Mouse (Mus musculus): ENCODE measurements at regions not wholly inside any gene's neighbourhood (a gene's known extent, or its start where the extent isn't known, plus 50 kb on each side); places are given as distances from the start of the nearest gene placed in this dataset.

DNA sequence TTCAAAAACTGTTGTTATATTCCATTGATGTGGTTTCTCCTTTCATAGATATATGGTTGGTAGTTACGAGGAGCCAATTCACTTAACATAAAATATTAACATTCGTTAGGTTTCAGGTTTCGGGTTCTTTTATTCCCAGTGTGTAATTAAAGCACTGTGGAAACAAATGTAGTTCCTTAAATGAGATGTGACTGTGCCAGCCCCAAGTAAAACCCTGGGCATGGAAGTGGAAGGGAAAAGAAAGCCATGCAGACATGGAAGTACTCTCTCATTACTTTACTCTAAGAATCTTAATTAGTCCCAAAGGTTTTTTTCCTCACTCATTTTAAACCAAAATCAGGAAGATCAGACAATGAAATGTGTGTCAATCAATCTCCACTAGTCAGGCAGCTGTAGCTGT lies 784.9 kb upstream of the Apob start:
- DNase-seq = no peak

DNA sequence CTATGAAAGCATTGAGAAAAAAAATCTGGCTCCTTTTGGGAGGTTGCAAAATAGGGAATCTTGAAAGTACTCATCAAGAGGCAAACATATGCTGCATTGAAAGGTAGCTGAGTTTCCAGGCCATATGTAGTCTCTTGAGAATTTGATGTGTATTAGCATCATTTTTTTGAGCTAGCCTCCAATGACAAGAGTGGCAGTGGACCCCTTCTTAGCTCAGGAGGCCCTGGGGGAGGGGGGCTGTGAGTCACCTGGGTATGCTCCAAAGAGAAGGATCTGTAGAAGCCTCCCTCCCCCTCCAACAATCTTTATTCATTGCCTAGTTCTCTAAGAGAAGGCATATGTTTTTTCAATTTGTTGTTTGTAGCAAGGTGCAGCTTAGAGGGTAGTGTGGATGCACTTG lies 779.4 kb upstream of the Apob start:
- DNase-seq = no peak

DNA sequence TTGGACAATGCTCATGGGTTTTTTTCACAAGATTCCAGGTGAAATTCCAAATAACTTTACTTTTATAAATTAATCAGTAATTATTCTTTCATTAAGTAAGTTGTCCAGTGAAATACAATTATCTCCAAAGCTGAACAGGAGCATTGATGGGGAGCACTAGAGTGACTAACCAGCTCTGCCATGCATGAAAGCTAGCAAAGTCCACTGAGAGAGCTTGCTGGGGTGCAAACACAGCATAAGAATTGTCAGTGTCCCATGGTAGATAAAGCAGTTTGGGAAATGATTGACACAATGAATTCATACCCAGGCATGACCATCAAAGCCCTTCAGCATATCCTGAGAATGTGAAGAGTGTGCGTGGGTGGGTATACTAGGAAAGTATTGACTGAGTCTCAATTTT lies 776.6 kb upstream of the Apob start:
- no peak for DNase-seq

GRCm38 (mm10) chr12:7215686-7216085 lies 761.8 kb upstream of the Apob start:
- DNase-seq = peak; percentile 5

DNA sequence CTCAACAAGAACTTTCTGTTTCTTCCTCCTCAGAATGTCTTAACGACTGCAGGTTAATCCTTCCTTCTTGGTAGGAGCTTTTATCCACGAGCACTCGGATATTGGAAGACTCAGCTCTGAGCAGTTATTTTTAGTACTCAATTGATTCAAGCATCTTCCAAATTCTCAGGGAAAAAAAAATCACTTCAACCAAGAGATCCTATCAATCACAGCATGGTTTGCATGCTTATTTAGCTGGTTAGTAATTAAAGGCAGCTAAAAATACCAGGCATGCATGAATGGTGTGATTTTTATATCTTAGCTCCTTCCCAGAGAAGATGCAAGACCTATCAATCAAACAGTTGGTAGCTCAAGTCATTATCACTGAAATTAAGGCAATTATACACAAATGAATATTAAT lies 759.9 kb upstream of the Apob start:
- DNase-seq = no peak

DNA sequence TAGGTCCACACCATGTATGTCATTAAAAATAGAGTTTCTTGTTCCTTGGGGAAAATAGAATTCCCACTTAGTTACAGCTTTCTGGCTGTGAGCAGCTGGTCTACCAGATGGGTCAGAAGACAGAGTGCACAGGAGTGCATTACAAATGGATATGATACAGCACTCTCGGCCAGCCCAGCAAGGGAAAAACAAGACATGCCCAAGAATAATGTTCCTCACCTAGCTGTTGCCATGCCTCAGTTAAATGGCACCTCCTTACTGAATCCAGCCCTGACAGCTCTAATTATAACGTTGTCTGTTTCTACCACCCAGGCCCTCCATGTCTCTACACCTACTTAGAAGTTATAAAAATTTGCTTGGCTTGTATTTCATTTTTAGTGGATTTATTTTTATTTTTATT lies 749.3 kb upstream of the Apob start:
- no peak for DNase-seq

DNA sequence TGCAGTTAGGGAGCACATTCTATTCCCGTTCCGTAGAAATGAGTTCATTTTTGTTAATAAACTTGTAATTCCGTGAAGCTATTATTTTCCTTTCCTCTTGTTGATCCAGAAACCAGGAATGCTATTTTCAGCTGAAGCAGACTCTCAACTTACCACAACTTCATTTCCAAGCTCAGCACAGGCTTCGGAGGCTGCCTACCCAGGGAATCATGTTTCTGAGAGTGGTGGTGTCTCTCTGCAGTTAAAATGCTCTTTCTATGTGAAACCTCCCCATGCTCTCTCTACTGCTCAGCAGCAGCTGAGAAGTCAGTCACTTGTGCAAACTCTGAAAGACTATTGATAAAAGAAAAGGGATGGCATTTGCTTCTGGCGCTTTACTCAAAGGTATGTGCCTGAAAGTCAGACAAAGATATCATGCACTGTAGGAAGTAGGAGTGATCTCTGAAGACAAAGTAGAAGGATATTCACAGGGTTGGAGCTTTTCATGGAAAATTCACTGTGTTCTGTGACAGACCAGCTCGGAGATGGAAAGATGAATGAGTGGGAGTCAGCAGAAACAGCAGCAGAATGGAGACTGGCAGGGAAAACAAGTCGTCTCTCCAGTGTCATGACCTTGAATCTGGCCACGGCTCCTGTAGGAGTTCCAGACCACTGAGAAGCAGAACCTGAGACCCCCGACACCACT lies 748.8 kb upstream of the Apob start:
- DNase-seq = no peak

- no peak for DNase-seq
Observed at GRCm38 (mm10) chr12:7250324-7250723, 727.1 kb upstream of the Apob start.

- DNase-seq = no peak
Observed at GRCm38 (mm10) chr12:7270587-7270986, 706.9 kb upstream of the Apob start.

DNA sequence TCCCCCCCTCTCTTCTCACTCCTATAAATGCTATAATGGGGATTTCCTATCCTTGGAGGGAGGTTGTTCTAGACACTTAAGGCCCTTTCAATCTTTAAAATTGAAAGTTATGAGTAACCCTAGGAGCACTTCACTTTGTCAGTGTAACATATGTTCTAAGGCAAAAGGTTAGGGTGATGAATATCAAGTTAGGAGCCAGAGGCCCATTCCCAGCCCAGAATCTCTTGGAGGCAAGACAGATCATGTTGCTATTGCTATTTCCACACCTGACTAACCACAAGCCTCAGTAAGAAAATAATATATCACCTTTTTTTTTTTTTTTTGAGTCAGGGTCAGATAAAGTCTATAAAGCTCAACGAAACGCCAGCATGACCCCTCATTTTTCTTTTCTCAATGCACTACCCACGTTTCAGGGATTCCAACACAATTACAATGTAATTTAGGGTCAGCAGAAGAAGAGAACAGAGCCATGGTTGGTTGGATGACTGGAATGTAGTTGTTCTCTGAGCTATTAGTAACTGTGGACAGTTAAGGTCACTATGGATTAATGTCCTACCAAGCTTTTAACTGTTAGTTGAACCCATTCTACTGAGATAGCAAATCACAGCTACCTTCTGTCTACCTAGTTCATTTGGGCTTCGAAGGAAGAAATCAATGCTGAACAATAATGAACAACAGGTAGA lies 693.0 kb upstream of the Apob start:
- DNase-seq = no peak

GRCm38 (mm10) chr12:7291557-7291956 lies 685.9 kb upstream of the Apob start:
- no peak for DNase-seq

DNA sequence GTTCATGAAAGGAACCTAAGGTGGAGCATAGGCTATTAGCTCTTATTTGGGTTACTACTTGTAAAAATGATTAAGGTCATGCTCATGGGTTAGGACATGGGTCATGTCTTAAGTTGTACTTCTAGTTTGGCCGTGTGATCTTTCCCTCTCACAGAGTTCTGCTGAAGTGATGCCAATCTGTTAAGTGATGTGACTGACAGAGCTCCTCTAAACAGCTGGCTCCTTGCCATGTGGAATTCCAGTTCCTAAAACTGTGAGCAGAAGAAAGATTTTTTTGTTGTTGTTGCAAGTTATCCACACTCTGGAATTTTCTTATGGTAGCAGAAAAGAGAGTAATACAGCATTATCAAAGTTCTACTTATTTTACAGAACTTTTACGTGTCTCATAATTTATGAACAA lies 680.4 kb upstream of the Apob start:
- DNase-seq = no peak

DNA sequence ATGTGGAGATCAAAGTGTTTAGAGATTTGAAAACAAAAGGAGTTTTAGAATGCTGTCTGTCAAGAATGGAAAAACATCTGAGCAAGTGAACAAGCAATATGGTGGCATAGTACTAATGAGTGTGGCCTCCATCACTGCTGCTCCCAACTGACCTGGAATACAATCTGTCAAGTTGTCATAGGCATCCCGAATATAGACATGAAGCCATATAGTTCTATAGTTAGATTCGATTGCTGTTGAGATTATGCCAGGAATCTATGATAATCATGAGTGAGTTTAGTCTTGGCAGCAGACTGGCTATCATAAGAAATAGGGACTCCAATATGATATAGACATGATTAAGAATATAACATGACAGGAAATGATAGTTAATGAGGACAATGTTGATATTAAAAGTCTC lies 656.0 kb upstream of the Apob start:
- no peak for DNase-seq

- no peak for DNase-seq
Observed at GRCm38 (mm10) chr12:7328620-7329019, 648.8 kb upstream of the Apob start.
